Mouse (Mus musculus) G1E (cell line): ENCODE measurements around the gene Sf3b6.

Experiments
- CTCF ChIP-seq: IDR thresholded peaks from 2 replicates; pipeline ENCODE4 v1.5.1; 2012; ENCODE audit warnings: low read depth, low read length, inconsistent platforms, mixed read lengths
- GATA1 ChIP-seq: IDR thresholded peaks from 2 replicates; pipeline ENCODE4 v1.6.1; 2012; ENCODE audit warnings: borderline replicate concordance, low read length, inconsistent platforms, mixed read lengths
- POLR2AphosphoS5 ChIP-seq: IDR thresholded peaks from 2 replicates; pipeline ENCODE4 v1.6.1; 2012; ENCODE audit warnings: low read depth, low read length, inconsistent platforms; ENCODE audit not compliant: insufficient replicate concordance
- TAL1 ChIP-seq: conservative IDR thresholded peaks from 2 replicates; pipeline ENCODE4 v1.6.1; 2012; ENCODE audit warnings: low read depth, low read length, inconsistent platforms, mixed read lengths

- no peak for TF ChIP-seq CTCF
- TF ChIP-seq GATA1 = no peak
- no peak for TF ChIP-seq TAL1
- no peak for TF ChIP-seq POLR2AphosphoS5
Observed at GRCm38 (mm10) chr12:4871260-4871659, 53.9 kb downstream of the Sf3b6 start.
